Mouse (Mus musculus) mesoderm, embryonic 11.5 days (tissue): ENCODE results near the gene Fgf2.

ENCODE experiments used
- DNase-seq: peaks from one replicate; pipeline ENCODE4 v3.0.0-alpha.2; 2012; ENCODE audit warnings: low read depth, low spot score

Fgf2 gene

DNA sequence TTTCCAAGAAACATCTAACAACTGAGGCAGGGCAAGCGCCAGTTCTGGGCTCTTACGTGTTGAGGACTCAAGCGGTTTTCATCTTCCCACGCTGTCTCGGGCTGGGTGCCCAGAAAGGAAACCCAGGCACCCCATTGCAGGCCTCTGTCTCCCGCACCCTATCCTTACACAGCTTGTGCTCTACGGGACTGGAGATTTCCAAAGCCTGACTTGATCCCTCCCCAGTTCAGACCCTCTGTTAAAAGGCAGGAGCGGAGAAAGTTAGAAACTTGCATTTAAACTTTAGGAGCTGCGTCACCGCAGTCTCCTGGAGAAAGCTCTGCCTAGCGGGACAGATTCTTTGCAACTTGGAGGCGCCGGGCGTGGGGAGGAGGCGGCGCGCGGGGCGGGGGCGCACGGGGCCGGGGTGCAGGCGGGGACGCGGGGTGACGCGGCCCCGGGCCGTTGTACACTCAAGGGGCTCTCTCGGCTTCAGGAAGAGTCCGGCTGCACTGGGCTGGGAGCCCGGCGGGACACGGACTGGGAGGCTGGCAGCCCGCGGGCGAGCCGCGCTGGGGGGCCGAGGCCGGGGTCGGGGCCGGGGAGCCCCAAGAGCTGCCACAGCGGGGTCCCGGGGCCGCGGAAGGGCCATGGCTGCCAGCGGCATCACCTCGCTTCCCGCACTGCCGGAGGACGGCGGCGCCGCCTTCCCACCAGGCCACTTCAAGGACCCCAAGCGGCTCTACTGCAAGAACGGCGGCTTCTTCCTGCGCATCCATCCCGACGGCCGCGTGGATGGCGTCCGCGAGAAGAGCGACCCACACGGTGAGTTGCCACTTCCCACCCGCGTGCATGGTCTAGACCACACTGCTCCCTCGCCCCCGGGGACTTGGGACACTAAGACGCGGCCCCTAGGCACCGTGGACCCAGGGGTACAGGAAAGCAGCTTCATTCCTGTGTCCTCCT lies at the start of gene Fgf2:
TSS of gene Fgf2 (plus strand) at position 126 of the 945 bp plus-strand sequence.
- no peak for DNase-seq

DNA sequence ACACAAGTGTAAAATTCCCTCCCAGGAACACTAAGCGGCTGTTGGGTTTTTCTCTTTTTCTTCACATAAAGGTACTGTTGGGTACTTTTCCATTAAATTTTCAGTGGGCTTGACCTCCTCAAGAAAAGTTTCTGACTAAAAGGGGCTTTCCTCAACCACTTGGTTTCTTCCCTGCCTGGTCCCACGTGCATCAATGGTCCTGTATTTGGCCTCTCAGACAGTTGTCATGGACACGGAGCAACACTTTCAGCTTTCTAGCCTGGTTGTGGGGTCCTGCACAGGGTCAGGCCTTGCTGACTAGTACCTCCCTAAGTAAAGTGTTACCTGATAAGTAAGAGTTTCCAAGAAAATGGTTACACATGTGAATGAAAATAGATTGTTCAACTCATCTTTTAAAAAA lies 48.7 kb upstream of the Fgf2 start:
- DNase-seq = no peak

DNA sequence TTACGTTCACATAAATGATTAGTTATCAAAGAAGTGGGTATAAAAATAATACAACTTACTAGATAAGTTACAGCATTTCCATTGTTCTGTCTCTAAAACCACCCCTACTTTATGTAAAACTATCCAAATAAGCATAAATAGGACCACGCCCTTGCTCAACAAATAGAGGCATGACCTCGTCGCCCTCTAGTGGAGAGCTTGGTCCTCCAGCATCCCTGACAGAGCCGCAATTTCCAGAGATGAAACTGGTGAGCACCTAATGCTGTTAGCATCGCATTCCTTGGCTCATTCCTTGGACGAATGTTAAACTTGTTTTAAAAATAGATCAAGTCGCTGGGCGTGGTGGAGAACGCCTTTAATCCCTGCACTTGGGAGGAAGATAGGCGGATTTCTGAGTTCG lies 45.5 kb upstream of the Fgf2 start:
- DNase-seq = peak; percentile 65

DNA sequence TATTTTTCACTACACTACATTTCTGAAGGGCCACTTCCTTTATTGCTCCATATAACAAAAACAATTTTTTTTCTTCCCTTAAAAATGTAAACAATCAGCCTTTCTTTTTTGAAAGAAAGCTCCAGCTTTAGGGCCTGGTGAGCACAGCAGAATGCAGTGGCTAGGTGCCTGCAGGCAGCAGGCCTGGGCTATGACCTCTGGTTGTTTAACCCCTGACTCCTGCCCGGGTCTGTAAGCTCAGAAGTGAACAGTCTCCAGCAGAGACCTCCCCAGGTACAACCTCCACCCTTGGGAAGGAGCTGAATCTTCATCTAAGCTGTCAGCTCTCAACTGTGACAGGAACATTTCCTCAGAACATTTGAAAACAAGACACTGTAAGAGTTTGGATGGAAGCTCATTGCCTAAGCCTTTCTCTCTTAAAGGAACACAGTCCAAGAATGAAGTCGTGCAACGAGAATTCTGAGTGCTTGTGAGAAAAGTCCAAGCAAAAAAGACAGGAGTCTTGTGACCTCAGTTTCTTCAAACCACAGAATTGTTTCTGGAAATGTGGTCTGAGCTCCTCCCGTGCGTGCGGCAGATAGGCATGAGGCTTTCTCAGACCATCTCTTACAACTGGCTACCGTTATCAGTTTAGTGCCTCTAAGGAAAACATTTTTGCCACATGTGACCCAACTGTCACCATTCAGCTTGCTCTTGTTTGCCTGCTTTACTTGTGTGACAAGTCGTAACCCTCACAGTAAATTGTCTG lies 44.6 kb upstream of the Fgf2 start:
- no peak for DNase-seq

DNA sequence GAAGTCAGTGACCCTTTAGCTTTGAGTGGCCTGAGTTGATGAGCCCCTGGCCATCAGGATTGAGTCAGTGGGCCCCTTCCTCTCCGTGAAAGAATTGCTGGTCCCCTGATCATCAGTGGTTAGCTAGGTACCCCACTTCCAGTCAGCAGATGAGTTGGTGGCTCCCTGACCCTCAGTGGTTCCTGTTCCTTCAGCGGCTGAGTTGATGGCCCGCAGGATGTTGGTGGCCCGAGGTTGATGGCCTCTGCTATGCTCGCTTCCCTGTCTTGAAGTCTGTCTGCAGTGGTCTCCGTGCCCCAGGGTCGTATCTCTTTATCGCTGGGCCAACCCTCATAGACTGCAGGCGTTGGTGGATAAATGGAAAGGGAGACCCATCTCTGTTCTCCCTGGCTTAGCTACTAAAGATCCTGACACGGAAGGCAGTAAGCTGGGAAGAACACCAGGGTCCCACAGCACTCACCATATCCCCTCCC lies 36.2 kb upstream of the Fgf2 start:
- DNase-seq = no peak

DNA sequence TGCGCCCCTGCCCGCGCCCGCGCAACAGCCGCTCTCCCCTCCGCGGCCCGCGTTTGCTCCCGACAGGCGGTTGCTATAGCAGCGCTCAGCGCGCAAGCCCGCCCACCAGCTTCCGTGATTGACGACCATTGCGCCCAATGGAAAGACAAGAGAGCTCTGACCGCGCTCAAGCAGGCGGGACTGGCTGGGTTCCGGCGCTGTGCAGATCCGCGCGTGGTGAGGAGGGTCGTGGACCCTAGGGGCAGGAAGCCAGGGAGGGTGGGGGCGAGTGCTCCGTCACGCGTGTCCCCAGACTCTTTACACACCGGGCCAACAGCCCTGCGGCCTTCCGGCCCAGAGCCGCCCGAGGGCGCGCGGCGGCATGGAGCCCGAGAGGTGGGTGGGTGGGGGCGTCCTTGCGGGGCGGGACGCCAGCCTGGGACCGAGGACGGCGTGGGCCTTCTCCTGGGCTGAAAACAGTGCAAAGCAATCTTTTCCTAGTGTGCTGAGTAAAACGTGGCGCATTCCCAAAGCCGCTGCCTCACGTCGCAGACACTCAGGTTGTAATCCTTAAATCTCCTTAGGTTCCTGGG lies 35.7 kb upstream of the Fgf2 start, which contains the start of the genes Bbs12 and Cetn4:
TSS of gene Bbs12 (plus strand) at position 185 of the 572 bp plus-strand sequence.
TSS of gene Cetn4 (minus strand) at position 339 of the 572 bp plus-strand sequence.
- peak; percentile 97 for DNase-seq

DNA sequence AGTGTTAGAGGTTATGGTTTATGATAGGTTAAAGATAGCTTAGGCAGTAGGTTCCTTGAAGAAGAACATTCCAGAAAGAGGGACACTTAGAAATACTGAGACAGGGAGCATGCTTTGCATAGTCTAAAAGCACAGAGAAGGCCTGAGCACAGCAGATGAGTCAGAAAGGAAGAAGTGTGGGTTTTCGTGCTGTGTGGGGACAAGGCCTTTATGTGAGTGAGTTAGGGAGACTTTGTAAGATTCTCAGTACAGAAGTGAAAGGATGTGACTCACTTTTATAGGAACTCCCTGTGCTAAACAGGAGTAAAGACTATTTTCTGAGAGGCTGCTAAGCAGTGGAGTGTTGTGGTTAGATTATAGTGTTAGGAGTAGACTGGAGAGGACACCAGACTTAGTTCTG lies 34.8 kb upstream of the Fgf2 start:
- DNase-seq = no peak

DNA sequence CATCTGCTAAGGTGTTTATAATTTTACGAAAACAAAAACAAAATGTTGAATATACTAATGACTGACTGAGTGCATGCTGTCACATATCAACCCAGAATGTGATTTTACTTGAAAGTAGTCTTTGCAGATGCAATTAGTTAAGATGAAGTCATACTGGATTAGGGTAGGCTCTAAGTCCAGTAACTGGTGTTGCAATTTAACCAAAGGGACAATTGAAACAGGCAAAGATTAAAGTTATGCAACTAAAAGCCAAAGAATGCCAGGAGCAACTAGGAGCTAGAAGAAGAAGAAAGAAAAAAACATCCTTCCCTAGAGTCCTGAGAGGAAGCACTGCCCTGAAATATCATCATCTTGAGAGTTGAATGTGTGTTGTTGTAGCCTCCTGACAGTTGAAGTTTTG lies 31.9 kb upstream of the Fgf2 start:
- DNase-seq = no peak

DNA sequence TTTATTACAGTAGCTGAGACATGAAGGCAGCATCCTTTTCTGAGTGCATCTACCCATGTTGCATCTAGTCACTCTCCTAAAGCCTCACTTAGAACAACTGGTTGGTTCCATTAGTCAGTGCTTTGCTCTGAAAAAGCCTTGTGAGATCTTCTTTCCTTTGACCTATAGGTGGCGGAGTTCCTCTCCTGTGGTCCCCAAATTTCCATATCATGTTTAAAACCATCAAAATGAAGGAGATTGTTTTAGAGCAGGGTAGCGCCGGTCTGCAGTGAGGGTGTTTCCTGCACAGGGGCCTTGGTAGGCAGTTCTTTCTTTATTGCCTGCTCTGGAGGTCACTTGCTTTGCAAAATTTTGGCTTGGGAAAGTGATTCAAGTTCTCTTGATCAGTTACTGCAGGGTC lies 23.8 kb upstream of the Fgf2 start:
- no peak for DNase-seq

DNA sequence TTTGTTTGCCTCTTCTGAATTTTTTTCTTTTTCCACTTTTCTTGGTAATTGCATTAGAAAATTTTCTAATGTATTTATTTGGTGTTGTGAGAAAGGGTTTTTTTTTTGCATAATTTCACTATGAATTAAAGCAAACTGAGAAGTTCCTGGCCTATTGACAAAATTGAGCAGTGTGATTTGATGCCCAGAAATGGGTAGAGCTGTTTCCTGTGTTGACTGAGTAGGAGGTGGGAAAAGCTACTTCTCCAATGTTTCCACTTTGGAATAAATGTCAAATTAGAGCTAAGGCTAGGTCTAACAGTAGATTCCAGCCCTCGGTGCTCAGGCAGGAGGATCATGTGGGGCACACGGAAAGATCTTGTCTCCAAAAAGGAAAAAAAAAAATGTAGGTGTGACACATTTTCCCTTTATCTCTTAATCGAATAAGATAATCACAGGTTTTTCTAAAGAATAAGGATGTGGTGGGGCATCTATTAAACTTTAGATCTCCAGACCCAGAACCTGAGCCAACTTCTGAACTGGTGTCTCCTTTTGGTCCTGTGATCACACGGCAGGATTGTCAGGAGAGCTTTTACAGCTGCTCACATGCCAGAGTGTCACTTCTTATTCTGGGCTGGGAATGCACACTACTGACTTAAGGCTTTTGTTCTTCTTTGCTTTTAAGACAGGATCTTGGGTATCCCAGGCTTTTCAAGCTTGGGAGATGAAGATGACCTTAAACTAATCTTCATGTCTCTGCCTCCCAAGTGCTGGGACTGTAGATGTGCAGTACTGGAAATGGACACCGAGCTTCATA lies 22.6 kb upstream of the Fgf2 start:
- DNase-seq = no peak

DNA sequence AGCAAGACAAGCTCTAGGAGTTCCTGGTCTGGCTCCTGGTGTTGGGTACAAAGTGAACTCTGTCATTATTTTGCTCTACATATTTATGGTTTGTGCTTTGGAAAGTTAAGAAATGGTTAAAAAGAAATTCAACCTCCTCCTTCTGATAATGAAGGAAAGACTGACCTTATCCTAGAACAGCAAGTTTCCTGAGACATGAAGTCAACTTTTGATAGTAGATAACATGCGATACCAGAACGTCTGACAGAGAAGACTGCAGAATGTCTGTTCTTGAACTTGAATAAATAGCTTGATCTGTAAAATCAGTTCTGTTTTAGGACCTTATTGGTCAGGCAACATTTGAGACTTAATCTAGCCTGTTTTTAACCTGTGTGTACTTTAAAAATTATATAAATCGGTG lies 21.5 kb upstream of the Fgf2 start:
- no peak for DNase-seq

DNA sequence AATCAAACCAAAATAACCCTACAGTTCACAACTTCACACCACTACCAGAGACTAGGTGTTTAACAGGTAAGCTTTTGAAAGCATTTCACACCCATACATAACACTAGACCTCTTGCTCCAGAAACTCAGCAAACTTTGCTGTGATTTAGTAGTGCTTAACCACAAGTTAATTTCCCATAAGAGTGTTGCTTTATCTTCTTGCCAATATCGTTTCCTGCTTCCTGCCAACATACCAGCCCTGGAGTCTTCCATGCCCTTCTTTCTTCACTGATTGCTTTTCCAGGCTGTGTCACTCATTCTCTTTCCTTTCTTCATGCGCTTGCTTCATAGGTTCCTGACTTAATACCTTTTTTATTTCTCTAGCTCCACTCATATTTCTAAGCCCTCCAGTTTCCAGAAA lies 19.7 kb upstream of the Fgf2 start:
- no peak for DNase-seq

DNA sequence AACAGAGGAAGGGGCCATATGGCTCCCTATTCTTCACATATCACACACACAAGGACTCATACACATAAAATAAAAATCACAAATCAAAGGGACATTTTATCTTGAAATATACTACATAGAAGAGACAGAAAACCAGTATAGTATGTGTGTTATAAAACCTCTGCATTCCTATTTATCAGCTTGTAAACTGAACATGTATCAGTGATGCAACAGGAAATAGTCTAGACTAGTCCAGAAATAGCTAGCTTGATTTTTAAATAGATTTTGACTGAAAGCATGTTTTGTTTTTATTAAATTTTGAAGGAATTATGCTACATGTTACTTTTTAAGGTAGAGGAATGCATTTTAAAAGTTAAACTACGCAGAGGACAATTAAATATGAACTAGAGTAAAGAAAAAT lies 18.2 kb upstream of the Fgf2 start:
- no peak for DNase-seq

DNA sequence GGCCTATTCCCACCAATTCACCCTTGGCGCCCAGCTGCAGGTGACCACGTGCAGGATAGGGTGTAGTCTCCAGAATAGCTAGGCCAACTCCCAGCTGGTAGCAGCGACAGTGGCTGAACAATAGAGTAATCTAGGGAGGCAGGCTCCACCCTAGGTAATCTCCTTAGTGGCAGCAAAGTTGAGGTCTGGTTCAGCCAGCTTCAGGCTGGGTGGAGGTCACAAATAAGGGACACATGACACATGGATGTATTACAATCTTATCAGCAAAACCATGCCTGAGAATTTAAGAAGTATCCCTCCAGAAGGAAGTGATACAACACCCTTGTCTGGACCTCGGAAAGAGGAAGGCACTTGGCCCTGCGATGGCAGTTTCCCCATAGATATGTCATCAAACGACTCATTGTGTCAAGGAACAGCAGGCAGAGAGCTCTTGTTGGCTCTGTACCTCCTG lies 16.1 kb upstream of the Fgf2 start:
- no peak for DNase-seq

DNA sequence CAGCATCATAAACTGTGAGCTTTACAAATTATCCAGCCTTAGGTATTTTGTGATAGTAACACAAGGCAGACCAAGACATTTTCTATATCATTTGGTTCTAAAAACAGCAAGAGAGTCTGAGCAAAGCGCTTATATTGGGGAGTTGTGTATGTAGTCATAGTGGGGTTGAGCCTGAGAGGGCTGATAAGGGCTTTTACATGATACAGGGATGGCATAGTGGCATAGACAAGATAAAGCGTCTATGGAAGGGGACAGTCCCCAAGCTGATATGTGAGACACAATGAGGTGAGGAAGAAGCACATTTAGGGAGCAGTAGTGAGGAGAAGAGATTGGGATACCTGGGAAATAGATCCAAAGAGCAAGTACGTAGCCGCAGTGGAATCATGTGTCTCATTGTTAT lies 14.1 kb upstream of the Fgf2 start:
- no peak for DNase-seq

DNA sequence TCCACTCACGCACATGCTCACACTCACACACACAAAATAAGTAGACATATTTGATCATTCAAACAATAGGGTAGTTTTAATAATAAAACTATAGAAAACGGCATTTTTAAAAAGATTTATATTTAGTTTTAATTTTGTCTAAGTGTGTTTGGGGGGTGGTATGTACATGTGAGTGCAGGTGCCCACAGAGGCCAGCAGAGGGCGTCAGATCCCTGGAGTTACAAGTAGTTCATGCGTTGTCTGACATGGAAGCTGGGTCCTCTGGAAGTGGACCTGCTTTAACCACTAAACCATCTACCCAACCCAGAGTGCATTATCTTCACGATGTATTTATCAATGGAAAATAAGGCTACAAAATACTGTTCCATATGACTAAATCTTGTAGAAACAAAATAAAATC lies 7.0 kb upstream of the Fgf2 start:
- DNase-seq = no peak

DNA sequence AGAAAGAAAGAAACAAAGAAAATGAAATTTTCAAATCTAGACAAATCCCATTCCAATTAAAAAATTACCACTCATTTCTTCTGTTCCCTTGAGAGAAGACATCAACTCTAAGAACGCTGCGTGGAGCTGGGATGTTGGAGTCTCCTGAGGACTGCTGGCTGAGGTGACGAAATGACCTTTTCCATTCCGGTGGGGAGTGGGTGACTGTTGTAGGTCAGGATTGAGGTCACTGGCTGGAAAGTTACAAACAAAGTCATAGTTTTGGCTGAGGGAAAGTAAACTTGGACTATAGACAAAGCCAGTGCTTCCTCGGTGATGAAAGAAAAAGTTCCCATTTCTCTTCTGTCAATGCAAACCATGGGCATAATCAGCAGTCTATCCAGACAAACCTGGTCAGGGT lies 5.3 kb upstream of the Fgf2 start:
- DNase-seq = no peak

DNA sequence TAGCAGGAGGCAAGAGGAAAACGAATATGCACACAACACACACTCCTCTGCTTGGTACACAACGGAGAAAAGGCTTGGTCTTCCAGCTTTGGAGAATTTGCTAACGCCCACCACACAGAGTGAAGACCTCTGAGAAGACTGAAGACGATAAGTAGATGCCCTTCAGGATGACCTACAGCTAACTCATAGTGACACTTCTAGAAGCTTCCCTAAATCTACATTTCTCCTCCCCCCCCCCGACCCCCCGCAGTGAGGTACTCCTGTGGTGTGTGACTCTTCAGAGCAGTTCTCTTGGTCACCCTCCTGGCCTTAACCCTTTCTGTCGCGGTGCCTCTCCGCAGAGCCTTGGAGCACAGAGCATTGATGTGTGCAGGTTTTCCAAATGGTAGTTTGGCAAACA lies 475 bp upstream of the Fgf2 start:
- no peak for DNase-seq

DNA sequence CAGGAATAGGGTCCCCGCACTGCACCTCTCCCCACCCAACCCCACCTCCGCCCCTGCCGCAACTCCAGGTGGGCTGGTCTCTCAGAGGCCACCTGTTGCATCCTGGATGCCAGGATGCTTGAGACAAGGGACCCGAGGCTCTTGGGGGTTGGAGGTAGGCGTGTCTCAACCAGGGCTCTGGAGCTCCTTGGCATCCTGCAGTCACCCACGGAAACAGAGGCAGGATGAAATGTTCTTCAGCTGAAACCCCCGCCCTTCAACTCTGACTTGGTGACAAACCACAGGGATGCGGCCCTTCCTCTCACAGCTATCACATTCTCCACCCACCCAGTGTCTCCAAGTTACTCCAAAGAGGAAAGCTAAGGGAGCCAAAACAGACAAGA lies 1.0 kb downstream of the Fgf2 start:
- no peak for DNase-seq

DNA sequence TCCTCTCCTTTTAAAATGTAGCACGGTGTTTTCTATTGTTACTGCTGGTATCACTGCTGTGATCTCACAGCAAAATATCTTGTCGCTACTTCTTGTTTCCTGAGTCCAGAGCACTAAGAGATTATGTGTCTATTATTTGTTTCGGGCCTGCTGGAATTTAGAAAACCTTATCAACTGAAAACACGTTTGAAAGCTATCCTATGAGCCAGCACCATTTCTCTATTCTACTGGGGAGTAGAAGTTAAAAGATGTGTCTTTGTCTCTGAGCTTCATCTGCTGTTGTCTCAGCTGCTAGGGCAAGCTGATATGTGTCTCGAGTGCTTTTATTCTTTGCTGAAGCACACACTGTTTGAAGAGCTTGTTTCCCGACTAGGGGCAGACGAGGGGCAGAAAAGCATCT lies 2.2 kb downstream of the Fgf2 start:
- DNase-seq = no peak

DNA sequence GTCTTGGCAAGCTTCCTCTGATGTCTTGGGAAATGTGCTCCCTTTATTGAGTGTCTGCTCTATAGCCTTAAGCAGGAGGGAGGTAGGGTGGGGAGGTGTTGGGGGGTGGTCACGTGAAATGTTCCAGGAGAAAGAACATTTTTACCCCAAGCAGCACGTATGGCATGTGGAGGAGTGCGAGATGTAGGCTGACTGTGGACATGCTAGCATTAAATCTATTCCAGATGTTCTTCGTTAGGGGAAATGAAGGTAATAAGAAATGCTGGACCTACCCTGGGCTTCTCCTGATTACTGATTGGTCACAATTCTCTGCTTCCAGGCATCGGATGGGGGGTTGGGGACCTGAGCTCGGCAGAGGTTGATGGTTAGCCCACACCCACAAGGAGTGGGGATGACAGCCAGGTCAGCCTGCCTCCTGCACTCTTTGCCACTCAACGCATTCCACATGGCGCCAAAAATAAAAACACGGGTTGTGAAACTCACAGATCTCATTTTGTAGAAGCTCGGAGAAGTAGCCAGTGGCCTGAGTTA lies 5.9 kb downstream of the Fgf2 start:
- DNase-seq = no peak
